Mouse (Mus musculus) lung, postnatal 14 days (tissue): Measurements from ENCODE around the gene Defb47.

Experiments used
- DNase-seq: peaks from one replicate; pipeline ENCODE4 v3.0.0; 2021

The Defb47 gene

DNA sequence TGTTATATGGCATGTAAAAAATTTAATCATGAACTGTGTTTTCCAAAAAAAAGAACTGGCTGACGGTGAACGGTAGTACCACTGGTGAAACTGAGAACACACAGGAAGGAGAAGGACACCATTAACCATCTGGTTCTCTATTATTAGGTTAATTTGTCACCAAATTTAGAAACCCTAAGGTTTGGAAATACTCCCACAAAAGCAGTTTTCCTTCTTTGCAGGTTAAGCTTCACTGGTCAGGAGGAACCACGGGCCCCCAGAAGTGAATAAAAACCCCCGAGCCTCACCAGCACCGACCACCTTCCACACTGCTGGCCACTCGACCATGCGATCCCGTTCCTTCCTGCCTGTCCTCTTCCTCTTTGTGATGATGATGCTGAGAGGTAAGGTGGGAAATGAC is at the start of gene Defb47:
Defb47 (plus strand) TSS at position 301 of the 400 bp plus-strand sequence.
- DNase-seq = no peak

DNA sequence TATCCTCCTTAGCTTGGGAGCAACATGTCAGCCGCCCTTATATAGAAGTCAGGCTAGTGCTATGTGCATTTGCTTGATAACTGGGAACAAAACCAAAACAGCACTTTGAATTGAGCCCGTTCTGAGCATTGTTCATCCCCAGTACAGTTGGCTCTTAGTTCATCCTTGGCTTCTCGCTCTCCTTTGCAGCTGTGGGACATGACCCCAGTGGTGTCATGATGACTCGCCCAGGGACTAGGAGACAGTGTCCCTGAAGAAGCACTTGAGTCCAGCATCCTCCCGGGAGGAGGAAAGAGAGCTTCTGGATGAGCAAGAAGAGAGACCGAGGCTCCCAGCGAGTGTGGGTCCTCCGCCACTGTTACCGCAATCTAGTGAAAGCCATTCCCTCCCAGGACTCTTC is 41.8 kb upstream of the Defb47 start:
- no peak for DNase-seq

DNA sequence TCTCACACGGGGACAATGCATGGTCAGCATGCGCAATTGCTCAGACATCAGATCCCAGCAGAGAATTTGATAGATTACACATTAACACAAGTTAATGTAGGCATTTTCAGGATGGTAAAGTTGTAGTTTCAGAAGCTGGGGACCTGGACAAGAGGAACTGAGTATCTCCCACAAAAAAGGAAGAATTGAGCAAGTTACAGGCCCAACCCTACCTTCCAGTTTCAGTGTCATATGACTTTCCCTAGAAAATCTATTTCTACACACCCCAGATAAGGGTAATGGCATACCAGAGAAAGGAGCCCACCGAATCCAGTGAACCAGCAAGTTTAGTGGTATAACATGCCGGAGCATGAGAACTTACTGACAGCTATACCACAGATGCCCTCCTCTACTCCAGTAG is 34.2 kb upstream of the Defb47 start:
- DNase-seq = no peak

DNA sequence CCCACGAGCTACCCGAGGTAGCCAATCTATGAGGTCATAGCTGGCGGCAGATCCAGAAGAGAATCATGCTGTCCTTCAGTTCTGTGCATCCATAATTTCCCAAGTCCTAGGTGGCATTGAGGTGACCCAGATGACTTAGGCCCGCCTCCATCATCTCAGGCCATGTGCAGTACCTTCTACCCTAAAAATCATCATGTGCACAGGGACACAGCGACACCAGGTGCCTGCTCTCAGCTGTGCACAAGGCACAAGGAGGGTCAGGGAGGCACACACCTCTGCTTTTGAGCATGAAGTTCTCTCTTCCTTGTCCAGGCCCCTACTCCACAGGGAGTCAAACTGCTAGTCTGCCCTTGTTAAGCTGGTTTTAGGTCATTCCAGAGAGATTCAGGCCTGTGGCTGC is 32.5 kb upstream of the Defb47 start:
- DNase-seq = no peak

DNA sequence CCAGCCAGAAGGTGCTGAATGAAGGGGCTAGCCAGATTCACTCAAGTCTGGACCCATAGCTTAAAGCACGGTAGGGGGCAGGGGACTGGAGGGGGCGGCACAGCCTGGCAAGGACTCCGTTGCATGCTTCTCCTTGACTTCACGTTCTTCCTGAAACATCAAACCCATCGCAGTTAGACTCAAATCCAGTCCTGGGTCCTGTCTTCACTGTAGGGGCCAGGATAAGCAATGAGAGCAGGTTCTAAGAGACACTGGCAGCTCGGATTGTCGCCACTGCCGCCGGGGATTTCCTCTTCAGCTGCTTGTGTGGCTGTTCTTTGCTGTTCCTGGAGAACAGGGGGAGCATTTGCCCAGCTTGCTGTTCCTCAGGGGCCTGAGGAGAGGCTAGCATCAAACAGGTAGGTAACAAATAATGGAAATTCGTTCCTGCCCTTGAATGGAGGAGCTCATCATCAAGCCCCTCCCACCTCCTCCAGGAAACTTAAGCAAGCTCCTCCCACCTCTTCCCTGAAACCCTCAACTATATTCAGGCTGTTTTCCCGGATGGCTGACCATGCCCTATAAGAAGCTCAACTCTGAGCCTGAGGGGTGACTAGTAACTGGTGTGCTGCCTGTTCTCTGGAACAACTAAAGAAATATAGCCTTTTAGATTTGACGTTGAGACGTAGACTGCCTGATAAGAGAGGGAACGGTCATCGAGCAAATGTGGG is 31.9 kb upstream of the Defb47 start:
- peak; percentile 17 for DNase-seq

DNA sequence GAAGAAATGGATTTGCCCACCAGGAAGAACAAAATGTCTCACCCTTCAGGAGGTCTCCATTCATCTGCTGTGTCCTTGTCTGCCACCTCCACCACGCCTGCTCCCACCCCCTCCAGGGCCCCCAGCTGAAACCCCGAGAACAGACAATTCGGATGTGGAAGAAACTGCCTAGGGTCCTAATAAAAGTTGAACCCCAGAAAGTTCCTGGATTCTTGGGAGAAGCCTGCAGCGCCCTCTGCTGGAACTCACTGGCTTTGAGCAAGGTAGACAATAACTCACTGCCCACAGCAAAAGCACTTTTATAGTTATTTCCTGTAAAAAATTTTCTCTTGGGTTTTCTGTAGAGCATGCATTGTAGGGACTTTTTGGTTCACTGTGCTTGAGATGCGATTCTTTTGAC is 22.8 kb upstream of the Defb47 start:
- DNase-seq = peak; percentile 81

DNA sequence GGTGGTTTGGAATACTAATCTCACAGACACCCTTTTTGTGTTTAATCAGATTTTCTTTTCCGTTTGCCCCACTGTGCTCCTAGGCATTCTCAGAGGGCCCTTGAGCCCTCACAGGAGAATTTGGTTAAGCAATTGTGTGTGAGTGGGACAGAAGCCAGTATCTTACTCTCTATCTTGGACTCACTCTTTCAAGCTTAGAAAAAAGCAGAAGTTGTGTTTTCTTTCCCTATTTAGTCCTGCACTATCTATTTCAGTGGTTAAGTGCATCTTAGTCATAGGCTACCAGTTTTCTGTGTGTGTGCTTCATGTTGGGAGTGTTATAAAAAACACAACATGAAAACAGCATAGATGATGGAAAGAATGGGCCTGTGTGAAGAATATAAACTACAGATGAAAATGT is 18.1 kb upstream of the Defb47 start:
- no peak for DNase-seq

DNA sequence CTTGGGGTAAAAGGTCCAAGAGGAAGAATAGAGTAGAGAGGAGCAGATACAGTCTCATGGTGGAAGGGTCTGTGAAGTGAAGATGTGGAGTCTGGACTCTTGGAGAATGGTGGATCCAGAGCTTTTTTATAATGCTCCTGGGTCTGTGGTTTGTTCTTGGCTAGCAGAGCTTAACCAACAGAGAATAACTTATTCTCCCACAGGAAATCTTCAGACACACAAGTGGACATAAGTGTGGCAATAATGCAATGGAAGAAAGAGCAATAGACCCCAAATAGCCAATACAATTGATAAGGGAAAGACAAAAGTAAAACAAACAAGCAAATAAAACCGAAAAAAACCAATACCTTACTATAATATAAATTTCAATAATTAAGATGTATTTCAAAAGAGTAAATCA is 13.5 kb upstream of the Defb47 start, which contains the start of gene Defb48:
Defb48 (minus strand) TSS at position 101 of the 400 bp plus-strand sequence.
- DNase-seq = no peak

DNA sequence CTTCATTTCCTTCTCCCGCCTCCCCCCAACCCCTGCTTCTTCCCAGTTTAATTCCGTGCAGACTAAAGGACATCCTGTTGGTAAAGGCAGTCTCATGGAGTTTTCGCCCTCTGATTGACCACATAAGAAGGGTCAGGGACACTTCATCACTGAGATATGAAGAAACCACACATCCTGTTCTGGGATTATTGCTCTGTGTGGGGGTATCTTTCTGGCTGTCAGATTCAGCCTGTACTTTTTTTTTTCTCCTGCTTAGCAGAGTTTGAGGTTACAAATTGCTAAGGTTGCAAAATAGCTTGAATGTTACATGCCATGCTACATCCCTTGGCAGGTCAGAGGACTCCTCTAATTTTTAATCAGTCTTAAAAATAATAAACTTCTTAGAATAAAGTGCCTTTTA is 6.6 kb upstream of the Defb47 start:
- DNase-seq = no peak

DNA sequence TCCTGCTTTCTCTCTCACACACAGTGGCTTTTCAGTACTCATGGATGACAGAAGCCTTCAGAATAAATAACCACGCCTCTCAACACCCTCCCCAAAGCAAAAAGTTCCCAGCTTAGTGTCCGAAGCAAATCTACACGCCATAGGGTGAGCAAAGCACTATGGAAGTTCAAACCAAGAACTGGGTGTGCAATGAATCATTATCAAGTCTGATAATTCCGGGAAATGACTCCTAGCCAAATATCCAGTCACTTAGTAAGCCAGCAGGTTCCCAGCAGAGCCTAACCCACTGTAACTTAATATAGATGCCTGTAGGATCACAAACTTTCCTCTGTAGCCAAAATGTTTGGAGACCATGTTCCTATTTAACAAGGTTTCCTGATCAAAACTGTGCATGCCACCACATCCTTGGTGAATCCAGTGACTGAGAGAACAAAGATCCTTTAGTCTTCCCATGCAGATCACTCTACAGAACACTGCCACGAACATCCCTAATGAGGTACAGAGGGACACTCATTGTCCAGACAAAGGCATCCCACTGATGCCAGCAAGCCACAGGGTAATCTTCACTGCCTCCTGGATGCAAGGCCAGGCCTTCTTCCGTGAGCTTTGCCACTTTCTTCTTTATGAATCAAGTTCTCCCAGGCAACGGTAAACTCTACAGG is 5.9 kb upstream of the Defb47 start:
- DNase-seq = no peak

DNA sequence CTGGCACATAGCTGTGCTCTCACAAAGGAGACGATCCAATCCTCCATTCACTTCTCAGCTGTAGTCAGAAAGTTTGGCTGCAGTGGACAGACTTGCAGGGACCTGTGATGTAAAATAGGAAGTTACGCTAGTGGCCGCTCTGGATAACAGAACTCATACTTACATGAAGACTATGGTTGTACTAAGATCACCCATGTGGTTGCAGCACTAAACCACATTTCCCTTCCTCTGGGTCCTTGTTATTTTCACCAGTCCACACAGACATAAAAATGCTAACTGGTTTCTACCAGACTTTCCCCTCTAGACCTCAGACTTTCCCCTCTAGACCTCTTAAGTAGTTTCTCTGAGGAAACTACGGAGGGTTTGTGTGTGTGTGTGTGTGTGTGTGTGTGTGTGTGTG is 1.1 kb downstream of the Defb47 start:
- no peak for DNase-seq

DNA sequence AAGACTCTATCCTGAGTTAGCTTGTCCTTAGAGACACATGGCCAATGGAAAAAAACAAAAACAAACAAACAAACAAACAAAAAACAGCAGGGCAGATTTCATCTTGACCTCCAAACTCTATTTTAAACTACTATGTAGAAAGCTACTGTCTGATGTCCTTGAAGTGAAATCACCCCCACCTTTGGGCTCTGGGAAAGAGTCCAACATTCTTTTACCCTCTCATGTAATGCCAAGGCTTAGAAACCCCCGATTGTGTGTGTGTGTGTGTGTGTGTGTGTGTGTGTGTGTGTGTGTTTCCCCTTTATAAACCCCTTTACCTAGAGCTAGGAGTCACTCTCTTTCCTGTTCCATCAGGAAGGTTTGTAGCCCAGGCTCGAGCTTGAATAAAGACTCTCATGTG is 4.7 kb downstream of the Defb47 start:
- DNase-seq = no peak

DNA sequence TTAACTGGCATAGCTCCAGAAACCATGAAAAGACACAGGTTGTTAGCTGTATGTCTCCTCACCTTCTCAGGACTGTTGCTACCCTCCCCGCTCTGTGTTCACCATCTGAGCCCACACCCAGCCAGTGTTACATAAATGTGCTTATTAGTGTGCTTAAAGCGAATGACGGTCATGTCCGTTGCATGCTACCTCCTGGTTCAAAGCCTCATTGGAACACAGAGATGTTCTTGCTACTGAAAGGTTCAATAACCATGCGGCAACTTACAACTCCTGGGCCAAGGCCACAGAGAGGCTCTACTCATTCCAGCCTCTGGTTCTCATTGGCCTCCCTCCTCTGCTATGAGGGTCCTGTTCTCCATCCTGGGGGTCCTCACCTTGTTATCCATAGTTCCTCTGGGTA is 13.6 kb downstream of the Defb47 start, which contains the start of gene Defb43:
Defb43 (plus strand) TSS at position 301 of the 400 bp plus-strand sequence.
- no peak for DNase-seq

DNA sequence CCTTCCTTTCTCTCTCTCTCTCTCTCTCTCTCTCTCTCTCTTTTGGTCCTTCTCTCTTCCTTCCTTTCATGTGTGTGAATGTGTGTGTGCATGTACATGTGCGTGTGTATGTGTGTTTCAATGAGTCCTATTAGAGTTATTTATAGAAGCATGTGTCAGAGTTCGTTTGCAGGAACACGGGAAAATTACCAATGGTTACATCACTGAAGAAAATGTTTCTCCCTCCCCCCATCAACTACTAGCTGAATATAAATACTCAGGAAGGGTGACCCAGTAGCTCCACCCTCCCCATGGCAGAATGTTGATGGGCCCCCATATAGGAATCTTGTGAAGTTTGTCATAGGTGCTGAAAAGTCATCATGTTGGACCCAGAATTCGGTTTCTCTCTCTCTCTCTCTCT is 15.2 kb downstream of the Defb47 start:
- no peak for DNase-seq

DNA sequence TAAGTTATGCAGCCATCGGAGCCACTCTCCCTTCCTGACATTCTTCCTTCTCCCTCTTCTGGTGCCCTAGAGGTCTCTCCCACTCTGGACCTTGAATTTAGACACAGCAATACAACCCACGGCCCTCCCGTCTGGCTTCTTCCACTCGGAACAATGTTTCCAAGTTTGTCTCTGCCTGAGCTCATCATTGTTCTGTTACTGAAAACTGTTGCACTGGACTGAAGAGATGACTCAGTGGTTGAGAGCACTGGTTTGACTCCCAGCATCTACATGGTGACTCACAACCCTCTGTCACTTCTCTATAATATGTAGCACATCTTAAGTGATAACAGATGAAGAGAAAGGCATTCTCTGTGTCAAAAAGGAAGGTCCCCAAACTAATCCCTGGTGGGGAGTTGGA is 16.8 kb downstream of the Defb47 start:
- DNase-seq = no peak

DNA sequence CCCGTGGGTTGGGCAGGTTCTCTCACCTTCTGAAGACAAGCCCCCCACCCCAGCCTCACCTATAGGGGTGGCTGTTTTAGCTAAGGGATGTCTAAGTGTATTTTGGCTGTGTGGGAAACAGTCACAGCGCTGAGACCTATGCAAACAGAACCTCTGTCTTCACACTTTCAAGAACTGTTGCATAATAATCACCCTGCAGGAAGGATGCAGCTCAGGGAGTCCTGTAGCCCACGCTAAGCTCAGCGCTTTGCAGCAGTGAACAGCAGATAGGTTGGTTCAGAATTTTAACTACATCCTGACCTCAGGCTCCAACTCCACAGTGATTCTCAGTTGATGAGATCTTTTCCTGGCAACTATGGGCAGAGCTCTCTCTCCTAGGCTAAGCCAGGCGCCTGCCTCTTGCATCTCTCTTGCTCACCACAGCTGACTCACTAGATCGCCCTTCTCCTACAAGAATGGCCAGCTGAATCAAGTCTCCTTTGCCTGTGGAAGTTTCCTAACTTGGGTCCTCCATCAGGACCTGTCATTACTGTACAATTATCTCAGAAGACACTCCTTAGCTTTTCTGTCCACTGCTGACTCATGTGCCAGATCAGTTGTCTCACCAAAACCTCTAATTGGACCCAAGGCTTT is 22.8 kb downstream of the Defb47 start:
- DNase-seq = no peak

DNA sequence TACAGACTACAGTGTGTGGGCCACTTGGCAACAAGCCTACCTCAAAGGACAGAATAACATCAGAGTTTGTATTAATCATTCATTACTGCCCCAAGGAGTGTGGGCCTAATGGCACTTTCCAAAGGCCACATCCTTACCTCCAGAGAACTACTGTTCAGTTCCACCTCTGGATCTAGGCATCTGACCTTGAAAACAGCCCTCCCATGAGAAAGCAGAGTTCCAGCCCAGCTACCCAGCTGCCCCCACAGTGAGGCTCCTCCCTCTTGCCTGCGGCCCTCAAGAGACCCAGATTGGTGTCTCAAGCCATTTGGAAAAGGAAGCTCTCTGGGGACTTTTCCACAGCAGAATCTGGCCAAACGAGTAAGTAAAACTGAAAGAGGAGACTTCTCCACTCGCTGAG is 48.8 kb downstream of the Defb47 start, which contains the start of gene Defb42:
Defb42 (plus strand) TSS at position 301 of the 400 bp plus-strand sequence.
- no peak for DNase-seq

DNA sequence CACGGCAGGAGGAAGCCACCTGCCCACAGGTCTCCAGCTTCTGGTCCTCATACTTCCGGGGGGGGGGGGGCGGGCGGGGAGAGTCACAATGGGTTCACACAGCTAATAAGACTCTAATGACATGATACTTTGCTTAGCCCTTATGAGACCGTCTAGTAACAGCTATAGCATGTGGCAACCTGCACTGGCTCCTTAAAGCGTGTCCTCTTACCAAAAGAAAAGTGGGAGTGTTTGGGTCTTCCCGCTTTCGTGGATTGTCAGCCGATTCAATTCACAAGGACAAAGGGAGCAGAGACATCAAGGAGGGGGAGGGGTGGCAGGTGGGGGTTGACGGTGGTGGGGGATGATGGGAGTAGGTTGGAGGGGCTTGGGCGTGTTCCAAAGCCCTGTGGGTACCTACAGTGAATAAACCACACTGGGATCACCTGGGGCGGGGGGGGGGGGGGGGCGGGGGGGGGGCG is 52.1 kb downstream of the Defb47 start, which contains the start of gene Defb30:
Defb30 (minus strand) TSS at position 51 of the 461 bp plus-strand sequence.
- no peak for DNase-seq
